Mouse (Mus musculus) heart, postnatal 0 days (tissue): ENCODE measurements around the gene Magi2.

Experiments
- CTCF ChIP-seq: IDR thresholded peaks from 2 replicates; pipeline ENCODE4 v1.5.1; 2016; ENCODE audit warnings: antibody characterized with exemption, control low read depth, low read depth
- EP300 ChIP-seq: IDR thresholded peaks from 2 replicates; pipeline ENCODE4 v1.6.1; 2016; ENCODE audit warnings: antibody characterized with exemption, low read depth

DNA sequence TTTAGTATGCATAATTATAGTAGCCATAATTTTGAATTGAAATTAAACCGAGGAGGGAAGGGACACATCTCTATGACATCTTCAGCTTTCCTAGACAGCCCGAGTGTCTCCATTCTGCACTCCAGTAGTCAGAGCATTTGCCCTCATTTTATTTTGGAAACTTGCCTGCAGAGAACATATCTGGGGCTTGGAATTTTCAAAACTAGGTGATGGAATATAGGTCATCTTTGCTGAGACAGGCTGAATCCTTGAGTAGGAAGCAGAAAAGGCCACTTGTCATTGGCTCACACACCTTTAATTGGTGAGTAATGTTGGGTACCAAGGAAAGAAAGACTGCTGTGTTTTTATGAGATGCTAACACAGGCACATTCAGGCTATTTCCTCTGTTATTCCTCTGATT is 724.3 kb downstream of the Magi2 start:
- TF ChIP-seq CTCF (no peak), EP300 (no peak)
